Mouse (Mus musculus): ENCODE data around the gene Cacna1e. TPM values are rescaled to one million over a fixed set of nuclear protein-coding genes. Genes with fewer than 3 reads are reported as not detected.

Cacna1e gene
- total RNA-seq, 1 experiment from 2014 or later = 0.15 TPM

- 0 out of 4 replicates have a peak, but pooled peaks of 1 of the 2 experiments have one; percentile 27 for ATAC-seq (replicated peaks in 1 of 2; ENCODE audit: insufficient read depth in 1 of 2, low FRiP score in 2 of 2, low TSS enrichment in 1 of 2, low read depth in 1 of 2, poor library complexity in 2 of 2, severe bottlenecking in 2 of 2)
Observed at GRCm38 (mm10) chr1:154617743-154618455, 266.4 kb downstream of the Cacna1e start.

- no peak for ATAC-seq (replicated peaks in 1 of 2; ENCODE audit: insufficient read depth in 1 of 2, low FRiP score in 2 of 2, low TSS enrichment in 1 of 2, low read depth in 1 of 2, poor library complexity in 2 of 2, severe bottlenecking in 2 of 2)
Observed at GRCm38 (mm10) chr1:154615759-154616158, 268.5 kb downstream of the Cacna1e start.

DNA sequence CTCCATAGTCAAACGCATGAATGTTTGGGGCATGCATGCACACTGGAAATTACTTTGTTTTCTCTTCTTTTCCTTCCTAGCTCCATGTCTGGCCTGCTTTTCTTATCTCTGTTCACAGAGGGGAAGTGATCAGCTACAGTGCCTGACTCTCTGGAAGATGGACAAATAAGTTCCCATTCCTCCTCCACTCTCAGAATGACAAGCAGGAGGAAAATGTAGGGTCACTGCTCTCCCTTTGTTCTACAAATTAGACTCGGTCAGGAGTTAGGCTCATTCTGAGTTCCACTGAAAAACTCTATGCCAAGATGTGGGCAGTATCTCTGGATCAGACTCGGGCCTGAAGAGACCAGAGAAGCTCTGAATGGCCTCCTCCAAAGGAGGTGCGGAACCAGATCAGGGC, 275.8 kb downstream of the Cacna1e start:
- ATAC-seq (replicated peaks in 1 of 2; ENCODE audit: insufficient read depth in 1 of 2, low FRiP score in 2 of 2, low TSS enrichment in 1 of 2, low read depth in 1 of 2, poor library complexity in 2 of 2, severe bottlenecking in 2 of 2) = no peak

DNA sequence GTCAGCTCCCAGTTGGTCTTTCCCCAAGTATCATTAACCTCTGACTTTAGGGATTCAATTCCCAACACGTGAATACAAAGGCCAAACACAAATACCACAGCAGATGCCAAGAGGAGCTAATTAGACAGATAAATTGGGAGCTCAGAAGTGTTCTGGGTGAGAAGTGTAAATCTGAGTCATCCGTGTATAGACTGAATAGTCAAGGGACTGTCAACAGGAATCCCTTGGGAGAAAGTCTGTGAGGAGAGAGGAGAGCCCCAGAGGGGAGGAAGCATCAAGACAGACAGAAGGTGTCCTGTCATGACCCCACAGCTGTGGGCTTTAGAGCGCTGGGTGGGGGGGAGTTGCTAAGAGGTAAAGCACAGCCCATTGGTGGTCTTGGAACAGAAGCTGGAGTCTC, 276.9 kb downstream of the Cacna1e start:
- ATAC-seq (replicated peaks in 1 of 2; ENCODE audit: insufficient read depth in 1 of 2, low FRiP score in 2 of 2, low TSS enrichment in 1 of 2, low read depth in 1 of 2, poor library complexity in 2 of 2, severe bottlenecking in 2 of 2) = no peak

GRCm38 (mm10) chr1:154605601-154606000, 278.7 kb downstream of the Cacna1e start:
- no peak for ATAC-seq (replicated peaks in 1 of 2; ENCODE audit: insufficient read depth in 1 of 2, low FRiP score in 2 of 2, low TSS enrichment in 1 of 2, low read depth in 1 of 2, poor library complexity in 2 of 2, severe bottlenecking in 2 of 2)

DNA sequence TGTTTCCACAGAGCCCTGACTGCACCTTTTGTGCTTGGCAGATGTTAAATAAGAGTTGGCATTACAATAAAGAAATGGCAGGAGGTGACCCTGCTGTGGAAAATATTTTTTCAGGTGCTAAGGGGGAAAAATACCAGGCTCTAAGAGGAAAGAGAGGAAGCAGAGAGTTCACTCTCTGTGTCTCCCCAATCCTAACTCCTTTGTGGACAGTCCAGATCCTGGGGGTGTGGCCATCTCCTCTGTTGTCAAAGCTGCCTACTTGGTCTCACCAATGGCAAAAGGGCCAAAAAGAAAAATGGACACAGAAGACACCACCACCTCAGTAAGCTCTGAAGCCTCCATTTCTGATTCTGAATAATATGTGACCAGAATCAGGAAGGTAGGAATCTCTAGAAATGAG, 280.5 kb downstream of the Cacna1e start:
- ATAC-seq (replicated peaks in 1 of 2; ENCODE audit: insufficient read depth in 1 of 2, low FRiP score in 2 of 2, low TSS enrichment in 1 of 2, low read depth in 1 of 2, poor library complexity in 2 of 2, severe bottlenecking in 2 of 2) = no peak

- no peak for ATAC-seq (replicated peaks in 1 of 2; ENCODE audit: insufficient read depth in 1 of 2, low FRiP score in 2 of 2, low TSS enrichment in 1 of 2, low read depth in 1 of 2, poor library complexity in 2 of 2, severe bottlenecking in 2 of 2)
Observed at GRCm38 (mm10) chr1:154602531-154602930, 281.8 kb downstream of the Cacna1e start.

- no peak for ATAC-seq (replicated peaks in 1 of 2; ENCODE audit: insufficient read depth in 1 of 2, low FRiP score in 2 of 2, low TSS enrichment in 1 of 2, low read depth in 1 of 2, poor library complexity in 2 of 2, severe bottlenecking in 2 of 2)
Observed at GRCm38 (mm10) chr1:154582516-154582915, 301.8 kb downstream of the Cacna1e start.

DNA sequence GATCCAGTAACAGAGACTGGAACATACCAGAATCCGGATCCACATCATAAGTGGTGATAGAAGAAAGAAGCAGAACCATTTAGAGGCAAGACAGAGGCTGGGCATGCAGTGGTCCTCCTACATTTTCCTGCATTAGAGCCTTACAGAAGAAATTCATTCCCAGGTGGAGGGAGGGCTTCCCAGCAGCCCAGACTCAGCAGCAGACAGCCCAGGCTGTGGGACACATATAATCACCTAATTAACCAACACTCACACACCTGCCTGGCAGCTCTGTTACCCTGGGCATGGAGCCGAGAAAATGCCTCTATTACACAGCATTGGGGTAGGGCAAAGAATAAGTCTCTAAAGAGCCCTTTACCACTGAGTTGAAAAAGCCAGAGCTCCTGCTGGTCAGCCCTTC, 304.4 kb downstream of the Cacna1e start:
- no peak for ATAC-seq (replicated peaks in 1 of 2; ENCODE audit: insufficient read depth in 1 of 2, low FRiP score in 2 of 2, low TSS enrichment in 1 of 2, low read depth in 1 of 2, poor library complexity in 2 of 2, severe bottlenecking in 2 of 2)

DNA sequence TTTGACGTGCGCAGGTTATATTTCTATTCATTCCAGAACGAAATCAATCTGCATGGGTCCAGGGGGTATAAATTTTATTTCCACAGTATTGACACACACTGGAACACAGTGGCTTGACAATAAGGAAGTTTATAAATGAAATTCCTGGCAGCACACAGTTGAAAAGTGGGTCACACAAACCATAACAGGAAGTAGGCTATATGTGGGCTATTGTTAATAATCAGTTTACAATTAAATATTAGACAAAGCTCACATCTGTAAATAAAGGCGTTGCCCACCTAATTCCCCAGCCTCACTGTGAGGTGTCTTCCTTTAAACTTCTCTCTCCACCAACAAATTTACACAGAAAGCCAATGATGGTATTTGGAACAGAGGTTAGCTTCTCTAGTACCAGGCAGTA, 305.6 kb downstream of the Cacna1e start:
- ATAC-seq (replicated peaks in 1 of 2; ENCODE audit: insufficient read depth in 1 of 2, low FRiP score in 2 of 2, low TSS enrichment in 1 of 2, low read depth in 1 of 2, poor library complexity in 2 of 2, severe bottlenecking in 2 of 2) = no peak

DNA sequence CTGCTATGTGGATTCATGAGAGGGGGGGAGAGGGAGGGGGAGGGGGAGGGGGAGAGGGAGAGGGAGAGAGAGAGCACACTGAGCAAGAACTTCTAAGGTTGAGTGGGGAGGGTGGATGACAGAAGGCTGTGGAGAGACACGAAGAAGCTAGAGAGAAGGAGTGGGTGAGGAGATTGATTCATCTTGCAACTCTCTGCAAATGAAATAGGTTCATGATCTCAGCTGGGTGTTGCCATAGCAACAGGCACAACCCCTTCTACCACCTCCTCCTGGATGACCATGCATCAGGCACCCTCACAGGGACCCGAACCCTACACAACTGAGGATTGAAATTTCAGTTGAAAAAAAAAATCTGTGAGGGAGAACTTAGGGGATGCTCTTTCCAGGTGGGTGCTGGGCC, 307.9 kb downstream of the Cacna1e start:
- ATAC-seq (replicated peaks in 1 of 2; ENCODE audit: insufficient read depth in 1 of 2, low FRiP score in 2 of 2, low TSS enrichment in 1 of 2, low read depth in 1 of 2, poor library complexity in 2 of 2, severe bottlenecking in 2 of 2) = no peak

DNA sequence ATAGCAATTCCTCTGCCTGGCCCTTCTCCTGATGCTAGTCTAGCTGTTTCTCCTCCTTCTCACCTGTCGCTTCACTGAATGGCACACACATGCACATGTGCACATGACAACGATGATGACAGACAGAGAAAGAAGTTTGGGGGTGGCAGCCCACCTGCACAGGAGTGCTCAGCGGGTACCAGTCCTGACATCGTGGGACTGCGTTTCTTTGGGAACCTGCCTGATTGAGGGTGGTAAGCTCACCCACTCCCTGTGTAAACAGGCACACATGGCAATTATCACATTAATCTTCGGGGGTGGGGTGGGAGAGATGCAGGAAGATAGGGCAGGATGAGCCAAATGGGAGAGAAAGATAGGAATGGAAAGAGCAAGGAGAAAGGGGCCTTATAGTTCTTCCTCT, 318.3 kb downstream of the Cacna1e start:
- ATAC-seq (replicated peaks in 1 of 2; ENCODE audit: insufficient read depth in 1 of 2, low FRiP score in 2 of 2, low TSS enrichment in 1 of 2, low read depth in 1 of 2, poor library complexity in 2 of 2, severe bottlenecking in 2 of 2) = no peak

DNA sequence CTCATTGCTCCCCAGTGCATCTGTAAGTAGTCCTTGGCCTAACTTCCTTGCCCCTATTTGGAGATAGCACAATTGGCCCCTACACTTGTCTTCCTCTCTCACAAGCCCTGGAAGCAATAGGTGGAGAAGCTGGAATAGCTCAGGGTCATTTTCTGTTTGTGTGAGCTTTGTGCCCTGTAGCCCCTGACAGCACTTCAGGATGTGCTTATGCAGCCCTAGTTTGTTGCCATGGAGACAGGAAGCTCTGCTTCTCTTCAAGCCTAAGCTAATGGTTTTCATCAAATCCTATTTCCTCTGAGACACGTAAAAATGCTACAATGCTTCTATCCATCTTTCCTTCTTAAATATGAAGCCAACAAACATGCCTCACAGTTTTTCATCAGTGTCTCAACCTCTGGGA, 328.5 kb downstream of the Cacna1e start:
- no peak for ATAC-seq (replicated peaks in 1 of 2; ENCODE audit: insufficient read depth in 1 of 2, low FRiP score in 2 of 2, low TSS enrichment in 1 of 2, low read depth in 1 of 2, poor library complexity in 2 of 2, severe bottlenecking in 2 of 2)

DNA sequence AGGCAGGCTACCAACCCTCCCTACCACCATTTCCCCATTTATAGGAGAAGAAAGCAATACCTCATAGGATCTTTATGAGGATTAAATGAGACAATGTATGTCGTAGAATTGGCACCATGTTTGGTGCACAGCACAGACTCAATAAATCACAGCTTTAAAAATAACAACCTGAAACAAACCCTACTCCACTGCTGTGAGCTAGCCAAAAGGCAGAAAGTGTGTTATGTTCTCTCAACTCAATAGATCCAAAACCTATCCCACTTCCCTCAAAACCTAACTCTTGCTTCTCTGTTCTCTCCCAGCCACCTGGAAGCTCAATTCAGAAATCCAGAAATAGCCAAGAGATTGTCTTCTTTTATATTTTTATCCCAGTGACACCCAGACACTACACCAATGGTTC, 331.2 kb downstream of the Cacna1e start:
- no peak for ATAC-seq (replicated peaks in 1 of 2; ENCODE audit: insufficient read depth in 1 of 2, low FRiP score in 2 of 2, low TSS enrichment in 1 of 2, low read depth in 1 of 2, poor library complexity in 2 of 2, severe bottlenecking in 2 of 2)

GRCm38 (mm10) chr1:154537445-154537844, 346.9 kb downstream of the Cacna1e start:
- no peak for ATAC-seq (replicated peaks in 1 of 2; ENCODE audit: insufficient read depth in 1 of 2, low FRiP score in 2 of 2, low TSS enrichment in 1 of 2, low read depth in 1 of 2, poor library complexity in 2 of 2, severe bottlenecking in 2 of 2)

DNA sequence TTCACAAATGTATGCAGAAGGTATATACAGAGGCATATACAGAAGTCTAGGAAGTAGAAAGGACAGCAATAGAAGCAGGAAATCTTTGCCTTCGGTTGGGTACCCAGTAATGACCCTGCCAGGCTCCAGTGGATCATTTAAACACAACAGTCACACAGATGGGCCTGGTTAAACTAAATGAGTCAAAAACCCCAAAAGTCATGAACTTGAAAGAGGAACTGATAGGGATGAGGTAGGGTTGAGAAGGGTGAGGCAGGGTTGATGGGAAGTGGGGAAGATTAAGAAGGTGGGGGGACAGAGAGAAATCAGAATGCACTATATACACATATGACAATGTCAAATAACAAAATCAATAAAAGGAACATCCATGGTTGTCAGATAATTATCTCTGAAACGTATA, 347.5 kb downstream of the Cacna1e start:
- no peak for ATAC-seq (replicated peaks in 1 of 2; ENCODE audit: insufficient read depth in 1 of 2, low FRiP score in 2 of 2, low TSS enrichment in 1 of 2, low read depth in 1 of 2, poor library complexity in 2 of 2, severe bottlenecking in 2 of 2)

- no peak for ATAC-seq (replicated peaks in 1 of 2; ENCODE audit: insufficient read depth in 1 of 2, low FRiP score in 2 of 2, low TSS enrichment in 1 of 2, low read depth in 1 of 2, poor library complexity in 2 of 2, severe bottlenecking in 2 of 2)
Observed at GRCm38 (mm10) chr1:154532987-154533940, 351.0 kb downstream of the Cacna1e start.

GRCm38 (mm10) chr1:154529666-154530065, 354.6 kb downstream of the Cacna1e start:
- ATAC-seq (replicated peaks in 1 of 2; ENCODE audit: insufficient read depth in 1 of 2, low FRiP score in 2 of 2, low TSS enrichment in 1 of 2, low read depth in 1 of 2, poor library complexity in 2 of 2, severe bottlenecking in 2 of 2) = no peak
